Mouse (Mus musculus) ES-E14 (cell line): ENCODE measurements around the gene Tmem8.

Source experiments
- MAFK ChIP-seq: IDR thresholded peaks from 2 replicates; pipeline ENCODE4 v1.6.1; 2014; ENCODE audit warnings: mild to moderate bottlenecking, low read depth, low read length, inconsistent platforms; ENCODE audit not compliant: insufficient read depth
- ZC3H11A ChIP-seq: IDR thresholded peaks from 2 replicates; pipeline ENCODE4 v1.6.1; 2012; ENCODE audit warnings: low read depth, mild to moderate bottlenecking, inconsistent platforms, low read length, borderline replicate concordance

DNA sequence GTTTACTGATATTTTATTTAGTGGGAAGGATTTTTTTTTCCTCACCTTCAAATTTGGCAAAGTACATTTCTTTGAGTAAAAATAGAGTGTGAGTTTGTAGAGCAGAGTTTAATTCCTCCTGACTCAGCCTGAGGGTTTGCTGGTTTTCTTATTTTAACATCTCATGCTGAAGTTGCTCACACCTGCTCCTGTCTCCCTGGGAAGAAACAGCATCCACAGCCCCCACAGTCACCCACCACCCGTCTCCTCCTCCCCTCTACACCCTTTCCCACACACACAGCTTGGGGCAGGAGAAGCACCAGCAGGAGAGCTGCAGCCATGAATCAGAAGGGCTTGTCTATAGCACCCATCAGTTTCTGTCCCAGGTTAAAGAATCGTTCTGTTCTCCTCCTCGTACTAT lies 37.9 kb upstream of the Tmem8 start:
- TF ChIP-seq MAFK: no peak
- TF ChIP-seq ZC3H11A: no peak
